Mouse (Mus musculus): ENCODE data around the gene Dlx4. TPM values are rescaled to one million over a fixed set of nuclear protein-coding genes. Genes with fewer than 3 reads are reported as not detected.

The Dlx4 gene
- 0.11 TPM in 1 of 2 replicates, not detected in the other for polyA plus RNA-seq (2014; fragmentation: Nextera tagmentation; extraction: Ambion mirVana)

DNA sequence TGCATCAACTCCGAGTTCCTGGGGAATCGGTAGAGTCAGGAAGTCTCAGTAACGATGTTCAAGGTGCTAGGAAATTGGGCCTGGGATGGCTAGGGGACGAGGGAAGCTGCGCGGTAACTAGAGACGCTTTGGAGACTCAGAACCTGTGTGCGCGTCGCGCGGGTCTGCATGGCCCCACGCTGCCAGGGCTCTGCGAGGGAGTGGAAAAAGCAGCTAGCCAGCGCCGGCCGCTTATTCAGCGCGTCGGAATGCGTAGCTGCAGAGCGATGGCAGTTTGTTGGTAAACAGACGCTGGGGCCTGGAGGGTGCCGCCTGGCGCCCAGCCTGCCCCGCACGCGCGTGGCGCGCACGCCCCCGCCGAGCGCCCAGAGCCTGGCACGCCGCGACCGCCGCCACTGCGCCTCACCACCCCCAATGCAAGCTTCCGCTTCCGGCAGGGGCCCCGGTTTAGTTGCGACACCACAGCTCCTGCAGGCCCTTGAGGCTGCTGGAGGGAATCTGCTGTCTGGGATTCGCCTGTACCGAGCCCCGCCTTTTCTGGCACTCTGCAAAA, at the start of gene Dlx4:
Dlx4 (minus strand) TSS at position 413 of the 553 bp plus-strand sequence.
- WGBS, result under 1% methylated on average over 48 of the region's 48 CpGs
- DNase-seq (ENCODE audit: low spot score), result peak; percentile 59
- no peaks in the 10 kb centered on the region for H3K9me3 ChIP-seq (replicated peaks; ENCODE audit: control insufficient read depth, low read length)
- peak within 1 kb of the TSS; percentile 32; the same call in 1 of the 2 replicates for H3K9ac ChIP-seq (ENCODE audit: low read length)
- peak within 1 kb of the TSS; percentile 56 for H3K4me2 ChIP-seq (ENCODE audit: low read length)
- H3K27ac ChIP-seq (ENCODE audit: low read depth, low read length), result no peak within 1 kb of the TSS
- H3K27me3 ChIP-seq (replicated peaks; ENCODE audit: control insufficient read depth, insufficient read depth, low read length), result peaks cover 96% of the 10 kb centered on the region
- peak within 1 kb of the TSS; percentile 30 for H3K4me3 ChIP-seq (ENCODE audit: low read depth, low read length)
- peaks cover 9% of the 10 kb centered on the region for H3K4me1 ChIP-seq (ENCODE audit: control insufficient read depth, insufficient read depth, low read length)
- peak; percentile 34; the same call in 1 of the 2 replicates for ATAC-seq
- H3K36me3 ChIP-seq (ENCODE audit: control insufficient read depth, insufficient read depth, low read length), result no peaks in the 10 kb centered on the region

DNA sequence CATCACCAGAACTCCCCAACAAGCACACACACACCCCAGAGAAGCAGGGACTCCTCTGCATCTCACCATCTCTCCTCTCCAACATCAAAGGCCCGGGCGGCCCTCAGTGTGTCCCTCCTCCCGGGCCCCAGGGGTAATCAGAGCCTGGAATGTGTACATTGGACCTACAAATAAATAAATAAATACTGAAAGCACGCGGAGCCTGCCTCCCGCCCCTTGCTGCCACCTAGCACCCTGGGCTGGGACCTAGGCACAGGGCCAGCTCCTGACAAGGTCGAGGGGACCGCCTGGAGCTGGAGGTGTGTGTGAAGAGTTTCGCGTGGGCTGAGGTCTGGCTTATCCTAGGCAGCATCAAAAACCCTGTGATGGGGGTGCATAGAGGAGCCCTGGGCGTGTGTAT, 43.8 kb upstream of the Dlx4 start:
- Histone ChIP-seq H3K9ac (ENCODE audit: low read length) (no peak overlapping the region), H3K27me3 (replicated peaks; ENCODE audit: control insufficient read depth, insufficient read depth, low read length) (no peaks in the 10 kb centered on the region), H3K4me2 (ENCODE audit: low read length) (no peak overlapping the region), H3K36me3 (ENCODE audit: control insufficient read depth, insufficient read depth, low read length) (no peaks in the 10 kb centered on the region), H3K4me3 (ENCODE audit: low read depth, low read length) (no peak overlapping the region), H3K9me3 (replicated peaks; ENCODE audit: control insufficient read depth, low read length) (no peaks in the 10 kb centered on the region), H3K27ac (ENCODE audit: low read depth, low read length) (no peak overlapping the region), H3K4me1 (ENCODE audit: control insufficient read depth, insufficient read depth, low read length) (peaks cover 10% of the 10 kb centered on the region)
- no peak for DNase-seq (ENCODE audit: low spot score)
- WGBS, result 73% methylated on average over 11 of the region's 11 CpGs
- ATAC-seq, result no peak

DNA sequence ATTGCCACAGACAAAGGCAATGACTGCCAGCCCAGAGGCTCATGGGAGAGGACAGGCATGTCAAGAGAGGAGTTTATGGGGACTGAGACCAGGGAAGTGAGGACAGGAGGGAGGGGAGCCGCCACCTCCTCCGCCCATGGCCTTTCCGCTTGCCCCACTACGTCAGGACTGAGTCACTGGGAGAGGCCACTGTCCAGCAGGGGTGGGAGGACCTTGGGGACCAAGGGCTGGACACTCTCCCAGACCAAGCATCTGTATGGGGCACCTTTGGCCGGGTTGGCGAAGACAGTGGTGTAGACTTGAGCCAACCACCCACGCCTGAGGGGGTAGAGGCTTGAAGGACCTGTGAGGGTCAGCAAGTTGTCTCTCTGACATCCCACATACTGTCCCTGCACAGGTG, 40.8 kb upstream of the Dlx4 start:
- ATAC-seq, result no peak
- WGBS, result 93% methylated on average over 7 of the region's 7 CpGs
- H3K27ac ChIP-seq (ENCODE audit: low read depth, low read length), result no peak overlapping the region

GRCm38 (mm10) chr11:95185700-95186099, 39.6 kb upstream of the Dlx4 start:
- Histone ChIP-seq H3K36me3 (ENCODE audit: control insufficient read depth, insufficient read depth, low read length) (no peaks in the 10 kb centered on the region), H3K9me3 (replicated peaks; ENCODE audit: control insufficient read depth, low read length) (no peaks in the 10 kb centered on the region), H3K27ac (ENCODE audit: low read depth, low read length) (no peak overlapping the region), H3K27me3 (replicated peaks; ENCODE audit: control insufficient read depth, insufficient read depth, low read length) (no peaks in the 10 kb centered on the region), H3K4me1 (ENCODE audit: control insufficient read depth, insufficient read depth, low read length) (peaks cover 12% of the 10 kb centered on the region), H3K4me3 (ENCODE audit: low read depth, low read length) (no peak overlapping the region), H3K4me2 (ENCODE audit: low read length) (no peak overlapping the region), H3K9ac (ENCODE audit: low read length) (no peak overlapping the region)
- DNase-seq (ENCODE audit: low spot score) (peak; percentile 22), ATAC-seq (no peak; the same call in 1 of the 2 replicates)
- 15% methylated on average over 11 of the region's 11 CpGs for WGBS

More for the DNA sequence above, 40.8 kb upstream of the Dlx4 start:
- peaks cover 12% of the 10 kb centered on the region for H3K4me1 ChIP-seq (ENCODE audit: control insufficient read depth, insufficient read depth, low read length)
- no peak overlapping the region for H3K4me3 ChIP-seq (ENCODE audit: low read depth, low read length)
- H3K9ac ChIP-seq (ENCODE audit: low read length), result no peak overlapping the region
- no peak overlapping the region for H3K4me2 ChIP-seq (ENCODE audit: low read length)
- DNase-seq (ENCODE audit: low spot score), result no peak
- no peaks in the 10 kb centered on the region for H3K27me3 ChIP-seq (replicated peaks; ENCODE audit: control insufficient read depth, insufficient read depth, low read length)
- H3K36me3 ChIP-seq (ENCODE audit: control insufficient read depth, insufficient read depth, low read length), result no peaks in the 10 kb centered on the region
- no peaks in the 10 kb centered on the region for H3K9me3 ChIP-seq (replicated peaks; ENCODE audit: control insufficient read depth, low read length)

DNA sequence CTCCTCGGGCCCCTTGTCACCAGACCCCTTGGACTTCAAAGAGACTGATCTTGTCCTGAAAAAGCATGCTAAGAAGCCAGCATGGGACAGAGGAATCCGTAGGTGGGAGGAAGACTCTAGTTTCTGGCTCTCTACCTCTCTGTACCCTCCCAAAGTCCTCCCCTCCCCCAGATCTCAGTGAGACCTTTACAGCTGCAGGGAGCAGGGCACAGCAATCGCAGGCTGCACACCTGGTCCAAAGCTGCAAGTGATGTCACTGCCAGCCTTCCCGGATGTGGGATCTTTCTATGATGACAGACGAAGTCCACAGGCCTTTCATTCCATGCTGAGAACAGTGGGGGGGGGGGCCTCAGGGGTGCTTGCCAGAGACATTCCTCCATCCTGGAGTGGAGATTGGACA, 38.5 kb upstream of the Dlx4 start:
- no peaks in the 10 kb centered on the region for H3K36me3 ChIP-seq (ENCODE audit: control insufficient read depth, insufficient read depth, low read length)
- H3K9ac ChIP-seq (ENCODE audit: low read length), result no peak overlapping the region
- H3K4me1 ChIP-seq (ENCODE audit: control insufficient read depth, insufficient read depth, low read length), result peaks cover 13% of the 10 kb centered on the region
- H3K27ac ChIP-seq (ENCODE audit: low read depth, low read length), result no peak overlapping the region
- no peaks in the 10 kb centered on the region for H3K27me3 ChIP-seq (replicated peaks; ENCODE audit: control insufficient read depth, insufficient read depth, low read length)
- no peak overlapping the region for H3K4me3 ChIP-seq (ENCODE audit: low read depth, low read length)
- ATAC-seq, result no peak
- WGBS, result 37% methylated on average over 5 of the region's 5 CpGs
- no peaks in the 10 kb centered on the region for H3K9me3 ChIP-seq (replicated peaks; ENCODE audit: control insufficient read depth, low read length)
- DNase-seq (ENCODE audit: low spot score), result no peak
- H3K4me2 ChIP-seq (ENCODE audit: low read length), result no peak overlapping the region

DNA sequence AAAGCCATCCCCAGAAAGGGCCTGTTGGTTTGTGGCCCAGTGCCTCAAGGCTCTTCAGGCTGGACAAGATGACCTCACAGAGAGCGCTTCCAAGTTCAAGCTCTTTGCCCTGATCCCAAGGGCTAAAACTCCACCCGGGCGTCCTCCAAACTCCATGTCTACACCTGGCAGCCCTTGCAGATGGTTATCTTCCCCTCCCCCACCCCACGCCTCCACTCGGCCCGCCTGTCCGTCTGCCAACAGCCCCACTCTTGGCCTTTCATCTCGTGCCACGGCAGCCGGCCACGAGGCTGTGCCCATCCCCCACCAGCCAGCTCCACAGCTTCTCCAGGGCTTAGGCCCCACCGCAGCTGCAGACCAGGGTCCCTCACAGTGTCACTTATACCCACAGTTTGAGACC, 33.2 kb upstream of the Dlx4 start:
- no peak for ATAC-seq
- WGBS, result 58% methylated on average over 12 of the region's 12 CpGs
- Histone ChIP-seq H3K27ac (ENCODE audit: low read depth, low read length) (no peak overlapping the region), H3K27me3 (replicated peaks; ENCODE audit: control insufficient read depth, insufficient read depth, low read length) (no peaks in the 10 kb centered on the region), H3K4me1 (ENCODE audit: control insufficient read depth, insufficient read depth, low read length) (peaks cover 5% of the 10 kb centered on the region), H3K4me3 (ENCODE audit: low read depth, low read length) (no peak overlapping the region), H3K36me3 (ENCODE audit: control insufficient read depth, insufficient read depth, low read length) (no peaks in the 10 kb centered on the region), H3K9me3 (replicated peaks; ENCODE audit: control insufficient read depth, low read length) (no peaks in the 10 kb centered on the region), H3K9ac (ENCODE audit: low read length) (no peak overlapping the region), H3K4me2 (ENCODE audit: low read length) (no peak overlapping the region)
- DNase-seq (ENCODE audit: low spot score), result no peak

GRCm38 (mm10) chr11:95165857-95166256, 19.8 kb upstream of the Dlx4 start:
- Histone ChIP-seq H3K27me3 (replicated peaks; ENCODE audit: control insufficient read depth, insufficient read depth, low read length) (no peaks in the 10 kb centered on the region), H3K9ac (ENCODE audit: low read length) (no peak overlapping the region), H3K9me3 (replicated peaks; ENCODE audit: control insufficient read depth, low read length) (no peaks in the 10 kb centered on the region), H3K4me2 (ENCODE audit: low read length) (no peak overlapping the region), H3K27ac (ENCODE audit: low read depth, low read length) (no peak overlapping the region), H3K4me1 (ENCODE audit: control insufficient read depth, insufficient read depth, low read length) (no peaks in the 10 kb centered on the region), H3K4me3 (ENCODE audit: low read depth, low read length) (no peak overlapping the region), H3K36me3 (ENCODE audit: control insufficient read depth, insufficient read depth, low read length) (no peaks in the 10 kb centered on the region)
- DNase-seq (ENCODE audit: low spot score) (no peak), ATAC-seq (no peak)
- WGBS, result 87% methylated on average over 5 of the region's 5 CpGs

- ATAC-seq (no peak), DNase-seq (ENCODE audit: low spot score) (no peak)
- WGBS, result 78% methylated on average over 4 of the region's 4 CpGs
- no peak overlapping the region for H3K4me2 ChIP-seq (ENCODE audit: low read length)
- no peaks in the 10 kb centered on the region for H3K36me3 ChIP-seq (ENCODE audit: control insufficient read depth, insufficient read depth, low read length)
- H3K9me3 ChIP-seq (replicated peaks; ENCODE audit: control insufficient read depth, low read length), result no peaks in the 10 kb centered on the region
- H3K4me3 ChIP-seq (ENCODE audit: low read depth, low read length), result no peak overlapping the region
- H3K9ac ChIP-seq (ENCODE audit: low read length), result no peak overlapping the region
- H3K27ac ChIP-seq (ENCODE audit: low read depth, low read length), result no peak overlapping the region
- no peaks in the 10 kb centered on the region for H3K4me1 ChIP-seq (ENCODE audit: control insufficient read depth, insufficient read depth, low read length)
- H3K27me3 ChIP-seq (replicated peaks; ENCODE audit: control insufficient read depth, insufficient read depth, low read length), result no peaks in the 10 kb centered on the region
Measured at GRCm38 (mm10) chr11:95161708-95162107, 15.6 kb upstream of the Dlx4 start.

DNA sequence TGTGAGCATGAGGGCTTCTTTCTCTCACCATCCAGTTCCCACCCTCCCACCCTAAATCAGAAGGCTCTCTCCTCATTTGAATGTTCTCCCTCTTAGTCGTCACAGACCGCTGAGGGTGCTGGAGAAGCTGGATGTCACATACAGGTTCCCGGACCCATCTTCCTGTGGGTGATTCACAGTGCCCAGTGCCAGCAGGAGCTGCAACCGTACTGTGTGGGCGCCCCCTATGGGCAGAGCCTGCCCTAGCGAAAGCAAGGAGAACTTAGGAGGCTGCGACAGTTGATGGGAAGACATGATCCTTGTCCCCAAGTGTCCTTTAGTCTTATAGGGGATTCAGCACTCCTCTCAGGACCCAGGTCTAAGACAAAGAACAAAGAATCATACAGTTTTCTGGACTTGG, 14.6 kb upstream of the Dlx4 start:
- Histone ChIP-seq H3K27me3 (replicated peaks; ENCODE audit: control insufficient read depth, insufficient read depth, low read length) (no peaks in the 10 kb centered on the region), H3K9me3 (replicated peaks; ENCODE audit: control insufficient read depth, low read length) (no peaks in the 10 kb centered on the region), H3K4me1 (ENCODE audit: control insufficient read depth, insufficient read depth, low read length) (no peaks in the 10 kb centered on the region), H3K4me2 (ENCODE audit: low read length) (no peak overlapping the region), H3K4me3 (ENCODE audit: low read depth, low read length) (no peak overlapping the region), H3K27ac (ENCODE audit: low read depth, low read length) (no peak overlapping the region), H3K36me3 (ENCODE audit: control insufficient read depth, insufficient read depth, low read length) (no peaks in the 10 kb centered on the region), H3K9ac (ENCODE audit: low read length) (no peak overlapping the region)
- no peak for ATAC-seq
- 42% methylated on average over 7 of the region's 7 CpGs for WGBS
- DNase-seq (ENCODE audit: low spot score), result no peak

Data from forebrain, embryonic 14.5 days (tissue).